Mouse (Mus musculus): Measurements from ENCODE around the gene Slc29a3. TPM values are rescaled to one million over a fixed set of nuclear protein-coding genes. Genes with fewer than 3 reads are reported as not detected.

The Slc29a3 gene
- 3.4 and 4.4 TPM in 2 replicates for polyA plus RNA-seq (2015; fragmentation: Nextera tagmentation; extraction: Ambion mirVana)

DNA sequence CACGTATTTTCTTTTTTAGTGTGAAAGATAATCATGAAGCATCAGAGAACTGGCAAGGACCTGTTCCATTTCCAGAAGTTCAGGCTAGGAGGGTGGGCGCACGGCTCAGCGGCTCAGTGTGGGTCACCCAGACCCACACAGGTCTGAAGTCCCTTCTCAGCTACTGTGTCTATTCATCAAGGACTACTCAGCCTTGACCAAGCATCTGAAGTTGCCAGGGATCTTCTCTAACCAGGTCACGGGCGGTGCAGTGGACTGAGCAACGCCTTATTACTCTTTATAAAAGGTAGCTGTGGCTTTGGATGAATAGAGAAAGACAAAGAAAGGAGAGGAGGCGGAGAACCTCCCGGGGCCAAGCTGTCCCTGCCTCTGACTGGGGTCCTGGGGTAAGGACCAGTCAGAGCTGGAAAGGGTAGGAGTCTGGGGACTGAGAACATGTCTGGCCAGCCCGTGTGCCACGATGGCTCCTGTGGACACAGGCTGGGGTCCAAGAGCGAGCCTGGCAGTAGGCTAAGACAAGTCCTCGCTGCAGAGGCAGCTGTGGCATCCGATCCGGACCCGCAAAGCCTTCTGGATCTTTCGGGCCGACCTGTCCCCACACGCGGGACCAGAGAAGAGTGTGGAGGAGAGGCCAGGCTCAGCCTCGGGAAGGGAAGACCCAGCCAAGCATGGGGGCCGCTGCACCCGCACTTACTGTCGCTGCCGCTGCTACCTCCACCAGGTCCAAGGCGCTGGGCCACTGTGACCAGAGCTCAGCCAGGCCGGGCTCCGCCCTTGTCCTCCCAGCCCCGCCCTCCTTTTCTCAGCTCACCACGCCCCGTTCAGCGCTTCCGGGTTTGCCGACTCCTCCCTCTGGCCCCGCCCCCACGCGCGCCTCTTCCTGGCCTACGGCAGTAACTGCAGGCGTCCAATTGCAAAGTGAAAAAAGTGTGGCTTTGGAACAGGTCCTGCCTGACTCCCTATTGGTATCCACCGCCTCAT lies at the start of gene Slc29a3:
Gene Slc29a3 (minus strand): TSS at position 755 of the 981 bp plus-strand sequence.
- ATAC-seq (ENCODE audit: low read depth): peak; percentile 93
- Histone ChIP-seq H3K27ac (ENCODE audit: low read length) (no peak within 1 kb of the TSS; the same call in 1 of the 2 replicates), H3K9ac (ENCODE audit: low read depth, low read length) (peak within 1 kb of the TSS; percentile 72), H3K36me3 (ENCODE audit: control insufficient read depth, insufficient read depth) (no peaks in the 10 kb centered on the region), H3K9me3 (replicated peaks; ENCODE audit: control insufficient read depth, low read length) (no peaks in the 10 kb centered on the region), H3K4me1 (ENCODE audit: control insufficient read depth, low read depth, low read length) (peaks cover 10% of the 10 kb centered on the region), H3K4me3 (ENCODE audit: low read depth, low read length) (peak within 1 kb of the TSS; percentile 71), H3K4me2 (ENCODE audit: low read depth, low read length) (peak within 1 kb of the TSS; percentile 77), H3K27me3 (ENCODE audit: control insufficient read depth, insufficient read depth, low read depth, low read length) (no peaks in the 10 kb centered on the region)
- WGBS (ENCODE audit: insufficient replicate concordance): 8% methylated on average over 41 of the region's 41 CpGs

DNA sequence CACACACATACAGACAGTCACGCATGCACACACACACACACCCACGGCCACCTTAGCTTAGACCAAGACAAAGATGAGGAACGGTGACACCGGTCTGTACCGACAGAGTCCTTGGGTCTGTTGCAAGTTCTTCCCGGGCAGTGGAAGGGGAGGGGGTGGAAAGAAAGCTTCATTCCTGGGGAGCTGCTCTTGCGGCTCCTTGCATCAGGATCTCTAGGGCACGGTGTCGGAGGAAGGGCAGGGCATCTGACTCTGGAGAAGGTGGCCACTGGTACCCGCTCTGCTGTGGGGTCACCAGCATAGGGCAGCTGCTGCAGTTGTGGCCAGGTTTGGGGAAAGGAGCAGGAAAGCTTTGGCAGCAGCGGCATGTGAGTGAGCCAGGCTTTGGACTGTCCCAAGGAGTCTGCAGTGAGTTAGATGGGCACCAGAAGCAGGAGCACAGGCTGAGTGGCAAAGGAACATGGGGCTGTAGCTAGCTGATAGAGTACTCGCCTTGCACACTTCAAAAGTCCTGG lies 49.4 kb upstream of the Slc29a3 start:
- ATAC-seq (ENCODE audit: low read depth): no peak
- Histone ChIP-seq H3K4me2 (ENCODE audit: low read depth, low read length) (no peak overlapping the region), H3K9me3 (replicated peaks; ENCODE audit: control insufficient read depth, low read length) (no peaks in the 10 kb centered on the region), H3K4me1 (ENCODE audit: control insufficient read depth, low read depth, low read length) (no peaks in the 10 kb centered on the region), H3K27ac (ENCODE audit: low read length) (no peak overlapping the region), H3K4me3 (ENCODE audit: low read depth, low read length) (no peak overlapping the region), H3K27me3 (ENCODE audit: control insufficient read depth, insufficient read depth, low read depth, low read length) (peaks cover 4% of the 10 kb centered on the region), H3K9ac (ENCODE audit: low read depth, low read length) (no peak overlapping the region), H3K36me3 (ENCODE audit: control insufficient read depth, insufficient read depth) (no peaks in the 10 kb centered on the region)
- WGBS (ENCODE audit: insufficient replicate concordance): 36% methylated on average over 12 of the region's 12 CpGs

GRCm38 (mm10) chr10:60801168-60801897 lies 48.7 kb upstream of the Slc29a3 start:
- Histone ChIP-seq H3K36me3 (ENCODE audit: control insufficient read depth, insufficient read depth) (no peaks in the 10 kb centered on the region), H3K4me2 (ENCODE audit: low read depth, low read length) (no peak overlapping the region), H3K4me3 (ENCODE audit: low read depth, low read length) (no peak overlapping the region), H3K9me3 (replicated peaks; ENCODE audit: control insufficient read depth, low read length) (no peaks in the 10 kb centered on the region), H3K9ac (ENCODE audit: low read depth, low read length) (no peak overlapping the region), H3K4me1 (ENCODE audit: control insufficient read depth, low read depth, low read length) (no peaks in the 10 kb centered on the region), H3K27ac (ENCODE audit: low read length) (no peak overlapping the region), H3K27me3 (ENCODE audit: control insufficient read depth, insufficient read depth, low read depth, low read length) (peaks cover 4% of the 10 kb centered on the region)
- no peak for ATAC-seq (ENCODE audit: low read depth)
- 12% methylated on average over 11 of the region's 11 CpGs for WGBS (ENCODE audit: insufficient replicate concordance)

- Histone ChIP-seq H3K4me2 (ENCODE audit: low read depth, low read length) (no peak overlapping the region), H3K9ac (ENCODE audit: low read depth, low read length) (no peak overlapping the region), H3K4me3 (ENCODE audit: low read depth, low read length) (no peak overlapping the region), H3K27me3 (ENCODE audit: control insufficient read depth, insufficient read depth, low read depth, low read length) (peaks cover 4% of the 10 kb centered on the region), H3K4me1 (ENCODE audit: control insufficient read depth, low read depth, low read length) (no peaks in the 10 kb centered on the region), H3K27ac (ENCODE audit: low read length) (no peak overlapping the region), H3K9me3 (replicated peaks; ENCODE audit: control insufficient read depth, low read length) (no peaks in the 10 kb centered on the region), H3K36me3 (ENCODE audit: control insufficient read depth, insufficient read depth) (no peaks in the 10 kb centered on the region)
- WGBS (ENCODE audit: insufficient replicate concordance): 11% methylated on average over 19 of the region's 19 CpGs
- ATAC-seq (ENCODE audit: low read depth): no peak
These were observed 47.9 kb upstream of the Slc29a3 start for GRCm38 (mm10) chr10:60800295-60801167.

DNA sequence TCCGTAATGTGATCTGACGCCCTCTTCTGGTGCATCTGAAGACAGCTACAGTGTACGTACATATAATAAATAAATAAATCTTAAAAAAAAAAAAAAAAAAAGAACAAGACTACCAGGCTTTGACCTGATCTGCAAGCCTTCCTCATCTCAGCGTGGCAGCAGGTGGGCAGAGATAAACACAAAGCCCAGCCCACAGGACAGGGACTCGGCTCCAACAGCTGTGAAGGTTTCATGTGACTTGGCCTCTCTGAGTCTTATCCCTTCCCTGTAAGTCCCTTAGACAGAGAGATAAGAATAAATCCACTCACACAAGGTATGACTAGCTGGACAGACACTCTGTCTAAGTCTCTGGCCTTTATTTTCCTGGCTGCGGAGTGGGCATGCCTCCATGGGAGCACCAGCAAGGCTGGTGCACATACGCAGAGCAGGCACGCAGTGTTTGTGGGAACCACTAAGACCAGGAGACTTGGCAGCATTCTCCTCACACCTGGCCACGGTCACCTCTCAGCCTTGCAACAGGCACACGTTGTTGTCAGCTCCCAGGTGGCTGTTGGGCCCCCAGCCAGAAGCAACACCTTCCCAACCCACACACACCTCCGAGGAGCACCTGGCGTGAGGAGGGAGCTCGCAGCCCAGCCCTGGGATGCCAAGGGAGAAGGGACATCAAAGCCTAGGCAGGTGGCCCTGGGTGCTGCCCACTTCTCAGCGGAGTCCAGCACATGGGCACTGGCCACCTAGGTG lies 45.3 kb upstream of the Slc29a3 start:
- Histone ChIP-seq H3K9me3 (replicated peaks; ENCODE audit: control insufficient read depth, low read length) (no peaks in the 10 kb centered on the region), H3K27ac (ENCODE audit: low read length) (no peak overlapping the region), H3K9ac (ENCODE audit: low read depth, low read length) (no peak overlapping the region), H3K4me1 (ENCODE audit: control insufficient read depth, low read depth, low read length) (no peaks in the 10 kb centered on the region), H3K27me3 (ENCODE audit: control insufficient read depth, insufficient read depth, low read depth, low read length) (peaks cover 4% of the 10 kb centered on the region), H3K4me2 (ENCODE audit: low read depth, low read length) (no peak overlapping the region), H3K4me3 (ENCODE audit: low read depth, low read length) (no peak overlapping the region), H3K36me3 (ENCODE audit: control insufficient read depth, insufficient read depth) (no peaks in the 10 kb centered on the region)
- no peak for ATAC-seq (ENCODE audit: low read depth)
- WGBS (ENCODE audit: insufficient replicate concordance): 69% methylated on average over 14 of the region's 14 CpGs

GRCm38 (mm10) chr10:60796474-60796873 lies 43.9 kb upstream of the Slc29a3 start:
- H3K27ac ChIP-seq (ENCODE audit: low read length): no peak overlapping the region
- H3K4me1 ChIP-seq (ENCODE audit: control insufficient read depth, low read depth, low read length): no peaks in the 10 kb centered on the region
- no peak overlapping the region for H3K9ac ChIP-seq (ENCODE audit: low read depth, low read length)
- H3K9me3 ChIP-seq (replicated peaks; ENCODE audit: control insufficient read depth, low read length): no peaks in the 10 kb centered on the region
- 59% methylated on average over 7 of the region's 7 CpGs for WGBS (ENCODE audit: insufficient replicate concordance)
- H3K4me2 ChIP-seq (ENCODE audit: low read depth, low read length): no peak overlapping the region
- peaks cover 4% of the 10 kb centered on the region for H3K27me3 ChIP-seq (ENCODE audit: control insufficient read depth, insufficient read depth, low read depth, low read length)
- no peak overlapping the region for H3K4me3 ChIP-seq (ENCODE audit: low read depth, low read length)
- no peak for ATAC-seq (ENCODE audit: low read depth)
- H3K36me3 ChIP-seq (ENCODE audit: control insufficient read depth, insufficient read depth): no peaks in the 10 kb centered on the region

DNA sequence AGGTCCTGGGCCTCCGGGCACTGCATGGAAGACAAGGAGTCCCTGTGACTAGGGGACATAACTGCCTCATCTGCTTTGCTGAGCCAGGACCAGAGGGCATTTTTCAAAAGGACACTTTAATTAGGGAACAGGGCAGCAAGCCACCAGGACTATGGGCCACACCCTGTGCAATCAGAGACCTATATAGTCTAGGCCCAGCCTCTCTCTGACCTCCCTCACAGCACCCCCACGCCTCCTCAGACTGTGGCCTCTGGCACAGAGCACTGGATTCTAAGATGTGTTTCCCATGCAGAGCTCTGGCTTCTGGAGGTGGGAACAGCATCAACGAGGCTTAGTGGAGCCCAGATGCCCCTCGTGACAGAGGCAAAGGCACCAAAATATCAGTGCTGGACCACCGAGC lies 43.4 kb upstream of the Slc29a3 start:
- WGBS (ENCODE audit: insufficient replicate concordance): 58% methylated on average over 5 of the region's 5 CpGs
- H3K27me3 ChIP-seq (ENCODE audit: control insufficient read depth, insufficient read depth, low read depth, low read length): peaks cover 4% of the 10 kb centered on the region
- no peak for ATAC-seq (ENCODE audit: low read depth)
- H3K36me3 ChIP-seq (ENCODE audit: control insufficient read depth, insufficient read depth): no peaks in the 10 kb centered on the region
- H3K4me3 ChIP-seq (ENCODE audit: low read depth, low read length): no peak overlapping the region
- no peaks in the 10 kb centered on the region for H3K4me1 ChIP-seq (ENCODE audit: control insufficient read depth, low read depth, low read length)
- H3K27ac ChIP-seq (ENCODE audit: low read length): no peak overlapping the region
- no peak overlapping the region for H3K9ac ChIP-seq (ENCODE audit: low read depth, low read length)
- no peak overlapping the region for H3K4me2 ChIP-seq (ENCODE audit: low read depth, low read length)
- no peaks in the 10 kb centered on the region for H3K9me3 ChIP-seq (replicated peaks; ENCODE audit: control insufficient read depth, low read length)

GRCm38 (mm10) chr10:60794792-60795191 lies 42.2 kb upstream of the Slc29a3 start:
- Histone ChIP-seq H3K27me3 (ENCODE audit: control insufficient read depth, insufficient read depth, low read depth, low read length) (no peaks in the 10 kb centered on the region; the same call in 1 of the 2 replicates), H3K27ac (ENCODE audit: low read length) (no peak overlapping the region), H3K9ac (ENCODE audit: low read depth, low read length) (no peak overlapping the region), H3K36me3 (ENCODE audit: control insufficient read depth, insufficient read depth) (no peaks in the 10 kb centered on the region), H3K9me3 (replicated peaks; ENCODE audit: control insufficient read depth, low read length) (no peaks in the 10 kb centered on the region), H3K4me2 (ENCODE audit: low read depth, low read length) (no peak overlapping the region), H3K4me1 (ENCODE audit: control insufficient read depth, low read depth, low read length) (no peaks in the 10 kb centered on the region), H3K4me3 (ENCODE audit: low read depth, low read length) (no peak overlapping the region)
- ATAC-seq (ENCODE audit: low read depth): no peak
- 65% methylated on average over 8 of the region's 8 CpGs for WGBS (ENCODE audit: insufficient replicate concordance)
